In genomic region chr6:56831697-56832406, GRCm38 (mm10) we compare ENCODE assay signal across 8 mouse cellular contexts. TPM values are rescaled to one million over a fixed set of nuclear protein-coding genes. Genes with fewer than 3 reads are reported as not detected.
A peak's percentile ranks its signal among the peaks of the same experiment; 100 is the strongest.
DNase-seq lines count a peak whose midpoint lies in the region; ATAC-seq and TF ChIP-seq lines count a peak whose summit lies in the region.

Gene Fkbp9, plus strand, starts transcription at chr6:56832059.

- TF ChIP-seq CTCF in spleen, adult 2 months (IDR thresholded peaks at IDR 0.05; ENCODE audit: extremely low read depth, insufficient read depth, insufficient read length, insufficient replicate concordance): no peak

- TF ChIP-seq POLR2A in spleen, adult 2 months (IDR thresholded peaks at IDR 0.05; ENCODE audit: low read depth, low read length): no peak

- no peaks in the 10 kb centered on the region for H3K27me3 ChIP-seq in embryonic facial prominence, embryonic 14.5 days (replicated peaks; ENCODE audit: control insufficient read depth, insufficient read depth, low read length)
- H3K27me3 ChIP-seq in limb, embryonic 10.5 days (ENCODE audit: low read depth, poor library complexity, severe bottlenecking): no peaks in the 10 kb centered on the region
- H3K27me3 ChIP-seq in midbrain, embryonic 10.5 days (ENCODE audit: low read depth, poor library complexity, severe bottlenecking): peaks cover 12% of the 10 kb centered on the region; the same call in 1 of the 2 replicates
- H3K27me3 ChIP-seq in spleen, adult 2 months (ENCODE audit: control insufficient read depth, insufficient read depth, low read length): peaks cover 8% of the 10 kb centered on the region

- H3K36me3 ChIP-seq in embryonic facial prominence, embryonic 14.5 days (ENCODE audit: control insufficient read depth, insufficient read depth, low read length): peaks cover 16% of the 10 kb centered on the region
- H3K36me3 ChIP-seq in limb, embryonic 10.5 days: peaks cover 20% of the 10 kb centered on the region
- H3K36me3 ChIP-seq in midbrain, embryonic 10.5 days: peaks cover 12% of the 10 kb centered on the region
- H3K36me3 ChIP-seq in spleen, adult 2 months (ENCODE audit: control insufficient read depth, insufficient read depth, low read length): no peaks in the 10 kb centered on the region

- peak within 1 kb of the TSS; percentile 89 for H3K27ac ChIP-seq in embryonic facial prominence, embryonic 14.5 days (replicated peaks; ENCODE audit: low read depth, low read length)
- H3K27ac ChIP-seq in limb, embryonic 10.5 days: peak within 1 kb of the TSS; percentile 93
- peak within 1 kb of the TSS; percentile 90 for H3K27ac ChIP-seq in midbrain, embryonic 10.5 days (replicated peaks)
- no peak within 1 kb of the TSS for H3K27ac ChIP-seq in spleen, adult 2 months (ENCODE audit: insufficient read depth, low read length)

- peak within 1 kb of the TSS; percentile 60 for H3K4me2 ChIP-seq in embryonic facial prominence, embryonic 14.5 days (ENCODE audit: low read depth, low read length)

- WGBS in embryonic facial prominence, embryonic 14.5 days: 0% methylated on average over 18 of the region's 58 CpGs
- WGBS in limb, embryonic 10.5 days: under 1% methylated on average over 58 of the region's 58 CpGs
- WGBS in midbrain, embryonic 10.5 days: under 1% methylated on average over 58 of the region's 58 CpGs
- 3% methylated on average over 58 of the region's 58 CpGs for WGBS in spleen, adult 2 months

- DNase-seq in layer of hippocampus, adult 11-12 months (ENCODE audit: low spot score): peak; percentile 52
- no peak for DNase-seq in layer of hippocampus, adult 9-10 months (ENCODE audit: low spot score)
- DNase-seq in embryonic facial prominence, embryonic 14.5 days (ENCODE audit: low spot score): peak; percentile 95
- DNase-seq in heart, adult 11 months: peak; percentile 99
- peak; percentile 87 for DNase-seq in kidney, adult 11 months
- DNase-seq in limb, embryonic 10.5 days (ENCODE audit: low spot score): peak; percentile 88
- DNase-seq in midbrain, embryonic 10.5 days (ENCODE audit: low spot score): peak; percentile 85
- DNase-seq in spleen, adult 2 months (ENCODE audit: low read depth in 1 of 2, low spot score in 2 of 2): peak in 1 of 2 experiments; percentile 3

- H3K4me3 ChIP-seq in embryonic facial prominence, embryonic 14.5 days (ENCODE audit: low read depth, low read length): peak within 1 kb of the TSS; percentile 71
- peak within 1 kb of the TSS; percentile 76 for H3K4me3 ChIP-seq in limb, embryonic 10.5 days
- H3K4me3 ChIP-seq in midbrain, embryonic 10.5 days: peak within 1 kb of the TSS; percentile 73
- peak within 1 kb of the TSS; percentile 51 for H3K4me3 ChIP-seq in spleen, adult 2 months (ENCODE audit: extremely low read depth, insufficient read depth, insufficient read length)

- peak; percentile 96 for ATAC-seq in embryonic facial prominence, embryonic 14.5 days (ENCODE audit: low read depth)

- H3K9me3 ChIP-seq in embryonic facial prominence, embryonic 14.5 days (ENCODE audit: control insufficient read depth, low read length): no peaks in the 10 kb centered on the region
- no peaks in the 10 kb centered on the region for H3K9me3 ChIP-seq in limb, embryonic 10.5 days (replicated peaks)
- H3K9me3 ChIP-seq in midbrain, embryonic 10.5 days (replicated peaks): no peaks in the 10 kb centered on the region

- H3K9ac ChIP-seq in embryonic facial prominence, embryonic 14.5 days (ENCODE audit: low read depth, low read length): peak within 1 kb of the TSS; percentile 91

- 0 out of 2 replicates have a peak, but pooled peaks cover 4% of the 10 kb centered on the region for H3K4me1 ChIP-seq in embryonic facial prominence, embryonic 14.5 days (ENCODE audit: control insufficient read depth, insufficient read depth, low read length)
- peaks cover 3% of the 10 kb centered on the region; the same call in 1 of the 2 replicates for H3K4me1 ChIP-seq in limb, embryonic 10.5 days
- peaks cover 25% of the 10 kb centered on the region for H3K4me1 ChIP-seq in midbrain, embryonic 10.5 days
- H3K4me1 ChIP-seq in spleen, adult 2 months (ENCODE audit: control insufficient read depth, insufficient read depth, insufficient read length): peaks cover 2% of the 10 kb centered on the region; the same call in 1 of the 2 replicates

RNA-seq across cellular contexts. Expression of gene Fkbp9, which starts in this region (rescaled TPM):
- 240 and 246 TPM in 2 replicates for polyA plus RNA-seq in embryonic facial prominence, embryonic 14.5 days (2014; fragmentation: Nextera tagmentation; extraction: Ambion mirVana)
- polyA plus RNA-seq in limb, embryonic 10.5 days (2016; fragmentation: Nextera tagmentation; extraction: Ambion mirVana): 64.6 and 65.4 TPM in 2 replicates
- polyA plus RNA-seq in midbrain, embryonic 10.5 days (2016; fragmentation: Nextera tagmentation; extraction: Ambion mirVana): 64.5 and 65.3 TPM in 2 replicates
- polyA plus RNA-seq in spleen, adult 2 months (2012; rRNA removed): 6.7 and 9.2 TPM in 2 replicates
